Mouse (Mus musculus) CH12.LX (cell line): Measurements from ENCODE around the gene Dip2b. TPM values are rescaled to one million over a fixed set of nuclear protein-coding genes. Genes with fewer than 3 reads are reported as not detected.

Experiments used
- DNase-seq: peaks from one replicate; pipeline ENCODE4 v3.0.0-alpha.2; 2013; ENCODE audit errors: extremely low read depth
- H3K27ac ChIP-seq: 2 replicates; pipeline ENCODE4 v1.5.1; 2012; ENCODE audit warnings: low read depth, mild to moderate bottlenecking, control low read depth, moderate library complexity; ENCODE audit not compliant: insufficient read depth
- H3K27me3 ChIP-seq: replicated peaks from 2 replicates; pipeline ENCODE3; 2012; ENCODE audit warnings: inconsistent platforms
- H3K36me3 ChIP-seq, 2 experiments: replicated peaks in 1 of 2; 2 replicates each; pipeline versions ENCODE3 to v1.6.1; 2012; ENCODE audit warnings: inconsistent platforms in 1 of 2, low read length in 1 of 2, mild to moderate bottlenecking in 1 of 2, mixed read lengths in 1 of 2, moderate library complexity in 1 of 2; ENCODE audit not compliant: control insufficient read depth in 1 of 2, insufficient read depth in 1 of 2
- H3K4me1 ChIP-seq, 2 experiments: 2 replicates each; pipeline ENCODE4 v1.6.1; 2012; ENCODE audit warnings: inconsistent platforms in 1 of 2, moderate library complexity in 1 of 2; ENCODE audit not compliant: insufficient read depth in 2 of 2, control insufficient read depth in 1 of 2
- H3K4me2 ChIP-seq: 2 replicates; pipeline ENCODE4 v1.6.1; 2012; ENCODE audit warnings: low read depth, mild to moderate bottlenecking, control low read depth; ENCODE audit not compliant: poor library complexity, insufficient read depth, severe bottlenecking
- H3K4me3 ChIP-seq, 3 experiments: fragments of 150-350 bp in 1 of 3; sonication (generic) in 1 of 3; replicated peaks in 1 of 3; 2 replicates each; pipeline versions ENCODE3 to v1.5.1; 2011 to 2012; ENCODE audit warnings: low read depth in 2 of 3, low read length in 2 of 3, mild to moderate bottlenecking in 2 of 3, moderate library complexity in 2 of 3, control low read depth in 1 of 3, improper control_type of control experiment in 1 of 3, inconsistent platforms in 1 of 3, mixed read lengths in 1 of 3; ENCODE audit not compliant: poor library complexity in 1 of 3
- H3K79me2 ChIP-seq: replicated peaks from 2 replicates; pipeline ENCODE4 v1.6.1; 2012; ENCODE audit warnings: mild to moderate bottlenecking, moderate library complexity; ENCODE audit not compliant: control insufficient read depth, poor library complexity, insufficient read depth, severe bottlenecking; ENCODE audit errors: extremely low read depth
- H3K9ac ChIP-seq: 2 replicates; pipeline ENCODE4 v1.6.1; 2012; ENCODE audit warnings: low read depth, mild to moderate bottlenecking, control low read depth, moderate library complexity; ENCODE audit not compliant: insufficient read depth
- H3K9me3 ChIP-seq: replicated peaks from 2 replicates; pipeline ENCODE3; 2012; ENCODE audit warnings: low read length, inconsistent platforms, mixed read lengths
- BHLHE40 ChIP-seq: IDR thresholded peaks from 2 replicates; pipeline ENCODE4 v1.6.1; 2011; ENCODE audit warnings: mild to moderate bottlenecking, low read depth, low read length, improper control_type of control experiment
- CHD2 ChIP-seq: IDR thresholded peaks from 2 replicates; pipeline ENCODE4 v1.6.1; 2011; ENCODE audit warnings: low read length, improper control_type of control experiment
- CTCF ChIP-seq, 2 experiments: IDR thresholded peaks in 1 of 2; conservative IDR thresholded peaks in 1 of 2; 2 replicates each; pipeline ENCODE4 v1.5.1; 2011 to 2012; ENCODE audit warnings: low read depth in 2 of 2, low read length in 2 of 2, improper control_type of control experiment in 1 of 2, inconsistent platforms in 1 of 2, mild to moderate bottlenecking in 1 of 2, moderate library complexity in 1 of 2
- E2F4 ChIP-seq: IDR thresholded peaks from 2 replicates; pipeline ENCODE4 v1.6.1; 2011; ENCODE audit warnings: low read depth, low read length, improper control_type of control experiment; ENCODE audit not compliant: insufficient replicate concordance
- ELF1 ChIP-seq: IDR thresholded peaks from 2 replicates; pipeline ENCODE4 v1.6.1; 2014; ENCODE audit warnings: low read depth, mild to moderate bottlenecking, inconsistent platforms, low read length, improper control_type of control experiment
- ETS1 ChIP-seq: conservative IDR thresholded peaks from 2 replicates; pipeline ENCODE4 v1.6.1; 2012; ENCODE audit warnings: low read depth, mild to moderate bottlenecking, inconsistent platforms, low read length, improper control_type of control experiment, moderate library complexity
- GABPA ChIP-seq: IDR thresholded peaks from 2 replicates; pipeline ENCODE4 v1.6.1; 2012; ENCODE audit warnings: low read depth, low read length, improper control_type of control experiment, inconsistent platforms; ENCODE audit not compliant: insufficient replicate concordance
- HCFC1 ChIP-seq: IDR thresholded peaks from 2 replicates; pipeline ENCODE4 v1.6.1; 2012; ENCODE audit warnings: low read depth, mild to moderate bottlenecking, inconsistent platforms, low read length, improper control_type of control experiment
- IRF4 ChIP-seq: IDR thresholded peaks from 2 replicates; pipeline ENCODE4 v1.6.1; 2014; ENCODE audit warnings: low read depth, mild to moderate bottlenecking, inconsistent platforms, low read length, improper control_type of control experiment
- JUN ChIP-seq: IDR thresholded peaks from 2 replicates; pipeline ENCODE4 v1.6.1; 2011; ENCODE audit warnings: low read depth, mild to moderate bottlenecking, low read length, improper control_type of control experiment, moderate library complexity; ENCODE audit not compliant: insufficient read depth
- KAT2A ChIP-seq: IDR thresholded peaks from 2 replicates; pipeline ENCODE4 v1.6.1; 2012; ENCODE audit warnings: low read length, improper control_type of control experiment, inconsistent platforms; ENCODE audit not compliant: insufficient replicate concordance
- MAFK ChIP-seq: IDR thresholded peaks from 2 replicates; pipeline ENCODE4 v1.6.1; 2011; ENCODE audit warnings: low read length, improper control_type of control experiment; ENCODE audit not compliant: insufficient replicate concordance
- MAX ChIP-seq: IDR thresholded peaks from 2 replicates; pipeline ENCODE4 v1.6.1; 2011; ENCODE audit warnings: low read length, improper control_type of control experiment
- MEF2A ChIP-seq: IDR thresholded peaks from 2 replicates; pipeline ENCODE4 v1.6.1; 2014; ENCODE audit warnings: low read depth, mild to moderate bottlenecking, inconsistent platforms, low read length, improper control_type of control experiment, borderline replicate concordance
- MXI1 ChIP-seq: IDR thresholded peaks from 2 replicates; pipeline ENCODE4 v1.6.1; 2011; ENCODE audit warnings: mild to moderate bottlenecking, low read depth, low read length, improper control_type of control experiment
- POLR2A ChIP-seq: IDR thresholded peaks from 2 replicates; pipeline ENCODE4 v1.6.1; 2011; ENCODE audit warnings: low read depth, mild to moderate bottlenecking, improper control_type of control experiment, low read length
- POLR2AphosphoS2 ChIP-seq: IDR thresholded peaks from 2 replicates; pipeline ENCODE4 v1.6.1; 2011; ENCODE audit warnings: low read depth, low read length, improper control_type of control experiment
- RAD21 ChIP-seq: IDR thresholded peaks from 2 replicates; pipeline ENCODE4 v1.6.1; 2011; ENCODE audit warnings: low read depth, mild to moderate bottlenecking, low read length, improper control_type of control experiment, moderate library complexity
- RCOR1 ChIP-seq: conservative IDR thresholded peaks from 2 replicates; pipeline ENCODE4 v1.6.1; 2012; ENCODE audit warnings: low read depth, mild to moderate bottlenecking, inconsistent platforms, low read length, improper control_type of control experiment
- SMC3 ChIP-seq: IDR thresholded peaks from 2 replicates; pipeline ENCODE4 v1.6.1; 2011; ENCODE audit warnings: low read depth, low read length, improper control_type of control experiment
- TBP ChIP-seq: conservative IDR thresholded peaks from 2 replicates; pipeline ENCODE4 v1.6.1; 2011; ENCODE audit warnings: low read depth, low read length, improper control_type of control experiment
- TCF12 ChIP-seq: IDR thresholded peaks from 2 replicates; pipeline ENCODE4 v1.6.1; 2014; ENCODE audit warnings: low read depth, mild to moderate bottlenecking, inconsistent platforms, low read length, improper control_type of control experiment
- UBTF ChIP-seq: IDR thresholded peaks from 2 replicates; pipeline ENCODE4 v1.6.1; 2012; ENCODE audit warnings: low read depth, mild to moderate bottlenecking, inconsistent platforms, low read length, improper control_type of control experiment, moderate library complexity
- ZC3H11A ChIP-seq: IDR thresholded peaks from 2 replicates; pipeline ENCODE4 v1.6.1; 2012; ENCODE audit warnings: low read depth, mild to moderate bottlenecking, inconsistent platforms, low read length, improper control_type of control experiment
- ZKSCAN1 ChIP-seq: IDR thresholded peaks from 2 replicates; pipeline ENCODE4 v1.6.1; 2012; ENCODE audit warnings: low read depth, inconsistent platforms, low read length, improper control_type of control experiment, borderline replicate concordance
- ZMIZ1 ChIP-seq: IDR thresholded peaks from 2 replicates; pipeline ENCODE4 v1.6.1; 2012; ENCODE audit warnings: low read depth, mild to moderate bottlenecking, inconsistent platforms, low read length, improper control_type of control experiment
- dilution Hi-C: fragments of 300-500 bp; cut with MboI; formaldehyde crosslinking; loops from 2 replicates; pipeline ENCODE4 v1.14.3; 2020; ENCODE audit warnings: low sequenced_read_pairs; ENCODE audit not compliant: extremely low pct_unique_long_range_greater_than_20kb, extremely low pct_ligation_motif_present
- in situ Hi-C: fragments of 300-500 bp; cut with MboI; formaldehyde crosslinking; loops from 3 replicates; pipeline ENCODE4 v1.14.3; 2019; ENCODE audit warnings: low sequenced_read_pairs, low pct_ligation_motif_present, low pct_unique_long_range_greater_than_20kb, mixed read lengths
- polyA plus RNA-seq: library from polyadenylated mRNA; unstranded; fragments of >175 nt; gene quantifications from 2 replicates; pipeline ENCODE4 v1.2.1, GENCODE M21; 2012; ENCODE audit warnings: low read depth; ENCODE audit not compliant: insufficient read length
- total RNA-seq, 2 experiments: library from RNA; depleted of rRNA; stranded (reverse); fragments of 300-350 nt in 1 of 2; fragments of >200 nt in 1 of 2; gene quantifications; 2 replicates each; pipeline ENCODE4 v1.2.3; 2012 to 2014

Dip2b gene
- total and polyA plus RNA-seq, 3 experiments, result 15.7 to 18.2 (median 16.7) TPM

DNA sequence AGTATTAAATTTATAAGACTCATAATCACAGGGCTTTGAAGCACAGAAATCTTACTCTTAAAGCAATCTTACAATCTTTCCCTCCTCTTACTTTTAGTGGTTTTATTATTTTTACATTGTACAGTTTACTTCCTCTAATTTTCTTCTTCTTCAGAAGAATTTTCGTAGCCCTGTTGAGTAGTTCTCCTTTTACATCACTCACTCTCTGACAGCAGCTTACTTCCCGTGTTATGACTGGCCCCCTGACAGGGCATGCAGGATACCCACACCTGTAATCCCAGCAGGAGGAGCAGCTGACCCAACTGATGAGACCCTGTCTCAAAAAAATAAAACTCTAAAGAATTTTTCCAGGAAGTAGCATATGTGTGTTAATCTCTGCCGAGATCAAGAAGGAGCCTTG, 114.6 kb downstream of the Dip2b start (continued):
- TF ChIP-seq KAT2A (no peak), JUN (no peak), ZC3H11A (no peak), IRF4 (no peak), TBP (no peak), MXI1 (no peak), MAX (no peak), ZKSCAN1 (no peak), TCF12 (no peak), ELF1 (no peak), BHLHE40 (0 out of 2 replicates have a peak, but pooled peaks have one; percentile 26), MEF2A (no peak), RCOR1 (no peak), RAD21 (no peak; the same call in 1 of the 2 replicates), MAFK (no peak), SMC3 (no peak)

DNA sequence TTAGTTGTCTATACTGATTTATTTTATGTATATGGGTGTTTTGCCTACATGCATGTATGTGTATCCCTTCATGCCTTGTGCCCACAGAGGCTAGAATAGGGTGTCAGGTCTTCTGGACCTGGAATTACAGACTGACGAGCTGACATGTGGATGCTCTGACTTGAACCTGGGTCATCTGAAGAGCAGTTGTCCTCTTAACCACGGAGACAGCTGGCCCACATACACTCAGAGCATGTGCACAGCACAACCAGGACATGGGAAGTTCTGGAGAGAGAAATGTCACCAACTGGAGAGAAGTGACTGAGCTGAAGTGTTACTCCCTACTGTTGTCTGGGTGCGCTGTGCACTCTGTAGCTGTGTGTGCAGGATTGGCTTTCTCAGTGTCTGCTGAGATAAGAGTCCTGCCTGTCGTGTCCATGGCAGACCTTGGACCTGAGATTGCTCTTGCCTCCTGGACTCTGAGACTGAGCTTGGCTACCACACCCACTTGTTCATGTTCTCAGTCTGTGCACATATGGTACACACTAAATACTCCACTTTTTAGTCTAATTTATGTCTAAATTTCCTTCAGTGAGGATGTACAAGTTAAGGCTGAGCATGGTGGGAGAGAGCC, 117.7 kb downstream of the Dip2b start:
- no peak for TF ChIP-seq CHD2
- no peak for TF ChIP-seq ETS1
- no peak for TF ChIP-seq POLR2A
- TF ChIP-seq ELF1, result no peak
- no peak for TF ChIP-seq TBP
- TF ChIP-seq BHLHE40, result no peak
- TF ChIP-seq IRF4, result no peak
- TF ChIP-seq UBTF, result no peak
- no peak for TF ChIP-seq GABPA
- no peak for TF ChIP-seq HCFC1
- no peak for TF ChIP-seq CTCF (conservative IDR thresholded peaks at IDR 0.05 in 1 of 2, IDR thresholded peaks at IDR 0.05 in 1 of 2; ENCODE audit: low read depth in 2 of 2, low read length in 2 of 2)
- TF ChIP-seq MAX, result no peak
- TF ChIP-seq E2F4, result no peak
- no peak for TF ChIP-seq ZKSCAN1
- no peak for TF ChIP-seq ZMIZ1
- TF ChIP-seq POLR2AphosphoS2, result no peak
- TF ChIP-seq RAD21, result no peak
- TF ChIP-seq, all 38 proteins: peak for 0
- H3K4me1 ChIP-seq, result peaks cover 6 to 26% of the 10 kb centered on the region in 2 experiments; a peak in 3 of 4 replicates
- H3K27ac ChIP-seq, result no peak overlapping the region
- DNase-seq, result no peak
- dilution Hi-C loops (no loop called here), in situ Hi-C loops (no loop called here)
- no peak overlapping the region for H3K4me3 ChIP-seq
- H3K4me2 ChIP-seq, result no peak overlapping the region
- peaks cover 35 to 72% of the 10 kb centered on the region in 2 experiments for H3K36me3 ChIP-seq
- H3K9ac ChIP-seq, result no peak overlapping the region
- H3K79me2 ChIP-seq, result no peaks in the 10 kb centered on the region
- no peaks in the 10 kb centered on the region for H3K9me3 ChIP-seq
- no peaks in the 10 kb centered on the region for H3K27me3 ChIP-seq
